Mouse (Mus musculus): ENCODE data around the gene AI597479. TPM values are rescaled to one million over a fixed set of nuclear protein-coding genes. Genes with fewer than 3 reads are reported as not detected.
"Not testable (repeated sequence)": the region's sequence is repeated elsewhere in the genome, so short reads cannot be mapped to it uniquely, and the experiment has no call there.

The AI597479 gene
- total and polyA plus RNA-seq, 2 experiments from 2014 or later: 37.0 to 45.7 TPM

DNA sequence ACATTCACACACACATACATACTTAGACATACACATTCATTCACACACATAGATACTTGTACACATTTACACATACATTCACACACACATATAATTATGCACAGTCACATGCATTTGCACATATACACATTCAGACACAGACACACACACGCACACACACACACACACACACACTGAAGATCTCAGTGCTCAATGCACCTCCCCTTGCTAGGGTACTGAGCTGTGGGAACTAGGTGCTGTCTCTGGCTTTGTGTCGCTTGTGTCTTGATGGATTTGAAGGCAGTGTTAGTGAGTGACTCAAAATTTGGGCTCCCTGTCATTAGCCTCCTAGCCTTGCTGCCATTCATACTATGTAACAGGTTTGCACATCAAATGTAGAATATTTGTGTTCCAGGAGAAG, 24.1 kb downstream of the AI597479 start:
- no peaks in the 10 kb centered on the region for H3K27me3 ChIP-seq (ENCODE audit: insufficient read depth, low read length)
- WGBS: 92% methylated on average over 2 of the region's 2 CpGs
- H3K4me1 ChIP-seq (ENCODE audit: insufficient read depth): no peaks in the 10 kb centered on the region
- no peak for ATAC-seq
- no peak for DNase-seq
- TF ChIP-seq CTCF (IDR thresholded peaks at IDR 0.05; ENCODE audit: low read depth): no peak
- H3K36me3 ChIP-seq (ENCODE audit: insufficient read depth): peaks cover 13% of the 10 kb centered on the region
- H3K9ac ChIP-seq: no peak overlapping the region
- H3K9me3 ChIP-seq (ENCODE audit: low read length): no peaks in the 10 kb centered on the region
- H3K27ac ChIP-seq (ENCODE audit: low read depth, low read length): no peak overlapping the region
- H3K4me2 ChIP-seq (ENCODE audit: low read depth): no peak overlapping the region
- H3K4me3 ChIP-seq (ENCODE audit: low read depth, low read length): no peak overlapping the region

DNA sequence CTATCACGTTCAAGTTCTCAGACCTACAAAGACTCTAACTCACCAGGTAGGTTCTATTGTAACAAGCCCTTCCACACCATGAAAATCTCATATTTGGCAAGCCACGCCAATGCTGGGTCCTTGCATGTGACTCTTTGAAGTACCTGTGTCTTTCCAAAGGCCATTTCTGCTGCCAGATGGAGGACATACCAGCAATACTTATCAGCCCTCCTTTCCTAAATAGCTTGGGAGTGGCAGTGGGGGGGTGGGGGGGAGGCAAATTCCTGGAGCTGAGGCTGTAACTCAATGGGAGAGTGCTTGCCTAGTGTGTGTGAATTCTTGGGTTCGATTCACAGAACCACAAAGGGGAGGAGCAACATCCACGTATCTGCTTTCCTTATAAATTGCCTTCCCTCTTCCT, 26.2 kb downstream of the AI597479 start:
- H3K27ac ChIP-seq (ENCODE audit: low read depth, low read length): no peak overlapping the region
- ATAC-seq: no peak
- H3K27me3 ChIP-seq (ENCODE audit: insufficient read depth, low read length): no peaks in the 10 kb centered on the region
- H3K9me3 ChIP-seq (ENCODE audit: low read length): no peaks in the 10 kb centered on the region
- H3K9ac ChIP-seq: no peak overlapping the region
- no peaks in the 10 kb centered on the region for H3K4me1 ChIP-seq (ENCODE audit: insufficient read depth)
- H3K4me3 ChIP-seq (ENCODE audit: low read depth, low read length): no peak overlapping the region
- DNase-seq: no peak
- no peak overlapping the region for H3K4me2 ChIP-seq (ENCODE audit: low read depth)
- TF ChIP-seq CTCF (IDR thresholded peaks at IDR 0.05; ENCODE audit: low read depth): no peak
- WGBS: 87% methylated on average over 4 of the region's 4 CpGs
- peaks cover 14% of the 10 kb centered on the region; the same call in 1 of the 2 replicates for H3K36me3 ChIP-seq (ENCODE audit: insufficient read depth)

DNA sequence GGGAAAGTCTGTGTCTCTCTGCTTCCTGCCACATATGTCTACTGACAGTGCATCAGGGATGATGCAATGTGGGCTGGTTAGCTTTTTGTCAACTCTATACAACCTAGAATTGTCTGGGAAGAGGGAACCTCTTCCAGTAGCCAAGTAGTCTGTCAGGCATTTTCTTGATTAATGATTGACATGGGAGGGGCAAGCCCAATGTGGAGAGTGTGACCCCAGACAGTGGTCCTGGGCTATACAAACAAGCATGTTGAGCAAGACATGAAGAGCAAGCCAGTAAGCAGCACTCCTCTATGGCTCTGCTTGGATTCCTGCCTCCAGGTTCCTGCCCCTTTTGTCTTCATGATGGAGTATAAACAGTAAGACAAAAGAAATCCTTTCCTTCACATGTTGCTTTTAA, 28.7 kb downstream of the AI597479 start:
- Histone ChIP-seq H3K4me2 (ENCODE audit: low read depth) (no peak overlapping the region), H3K27ac (ENCODE audit: low read depth, low read length) (no peak overlapping the region), H3K9ac (no peak overlapping the region), H3K4me3 (ENCODE audit: low read depth, low read length) (no peak overlapping the region), H3K27me3 (ENCODE audit: insufficient read depth, low read length) (no peaks in the 10 kb centered on the region), H3K4me1 (ENCODE audit: insufficient read depth) (no peaks in the 10 kb centered on the region), H3K36me3 (ENCODE audit: insufficient read depth) (peaks cover 14% of the 10 kb centered on the region; the same call in 1 of the 2 replicates), H3K9me3 (ENCODE audit: low read length) (no peaks in the 10 kb centered on the region)
- ATAC-seq: no peak
- DNase-seq: no peak
- TF ChIP-seq CTCF (IDR thresholded peaks at IDR 0.05; ENCODE audit: low read depth): no peak

DNA sequence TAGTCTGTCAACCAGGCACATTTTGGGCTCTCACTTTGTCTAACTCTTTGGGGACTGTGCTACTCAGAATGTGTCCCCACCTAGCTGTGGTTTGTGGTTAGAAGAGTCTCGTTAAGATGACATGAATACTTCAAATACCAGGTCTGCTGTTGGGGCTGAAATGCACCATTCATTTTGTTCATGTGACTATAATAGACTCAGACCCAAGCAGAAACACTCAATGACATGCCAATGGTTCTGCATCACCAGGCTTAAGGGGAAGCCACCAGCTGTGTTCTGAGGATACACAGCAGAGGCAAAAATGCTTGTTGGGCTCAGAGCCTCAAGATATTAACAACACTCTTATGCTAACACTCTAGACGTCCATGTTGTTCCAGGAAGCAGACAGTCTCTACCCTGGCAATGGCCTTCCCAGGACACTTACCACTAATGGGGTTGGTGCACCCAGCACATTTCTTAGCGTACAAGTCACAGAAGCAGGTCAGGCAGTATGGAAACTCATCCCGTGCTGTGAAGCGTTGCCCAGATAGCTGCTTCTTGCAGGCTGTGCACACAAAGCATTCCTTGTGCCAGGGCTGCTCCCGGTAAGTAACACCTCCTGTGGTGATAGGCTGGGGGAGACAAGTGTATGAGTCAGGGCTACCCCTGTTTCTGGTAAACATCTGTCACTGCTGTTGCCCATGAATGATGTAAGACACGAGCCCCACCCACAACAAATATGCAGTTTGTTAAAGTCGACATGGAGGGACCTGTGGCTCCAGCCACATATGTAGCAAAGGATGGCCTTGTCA, 29.5 kb downstream of the AI597479 start:
- 65% methylated on average over 8 of the region's 8 CpGs for WGBS
- no peak overlapping the region for H3K27ac ChIP-seq (ENCODE audit: low read depth, low read length)
- TF ChIP-seq CTCF (IDR thresholded peaks at IDR 0.05; ENCODE audit: low read depth): no peak

DNA sequence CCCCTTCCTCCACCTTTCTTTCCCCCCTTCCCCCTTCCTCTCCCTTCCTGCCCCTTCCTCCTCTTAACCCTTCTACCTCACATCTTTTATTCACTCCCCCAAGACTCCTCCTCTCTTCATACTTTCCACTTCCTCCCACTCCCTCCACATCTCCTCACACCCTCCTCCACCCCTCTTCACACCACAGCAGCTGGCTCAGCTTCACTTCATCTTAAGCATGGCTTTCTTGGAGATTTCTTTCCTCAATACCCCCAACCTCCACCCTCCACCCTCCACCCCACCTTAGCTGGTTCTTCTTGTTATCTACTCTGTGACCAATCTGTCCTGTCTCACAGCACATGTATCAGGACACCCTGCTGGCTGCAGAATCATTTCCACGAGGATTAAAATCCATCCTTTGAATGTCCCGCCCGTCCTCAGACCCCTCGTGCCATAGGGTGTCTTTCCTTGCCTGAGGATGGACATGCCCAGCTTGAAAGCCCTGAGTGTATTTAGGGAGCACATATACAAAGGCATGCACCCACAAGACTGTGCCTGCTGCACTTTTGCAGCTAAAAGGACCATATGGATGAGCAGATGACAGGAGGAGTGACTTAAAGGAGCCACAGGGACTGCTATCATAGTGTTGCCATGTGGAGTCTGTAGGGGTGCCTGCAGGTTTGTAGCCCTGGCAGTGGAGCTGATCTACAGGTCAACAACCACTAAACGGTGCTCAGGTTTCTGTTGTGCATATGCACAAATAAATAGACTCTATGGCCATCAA, 31.9 kb downstream of the AI597479 start:
- no peak; the same call in 1 of the 2 replicates for ATAC-seq
- no peak for TF ChIP-seq CTCF (IDR thresholded peaks at IDR 0.05; ENCODE audit: low read depth)
- no peaks in the 10 kb centered on the region for H3K9me3 ChIP-seq (ENCODE audit: low read length)
- H3K36me3 ChIP-seq (ENCODE audit: insufficient read depth): peaks cover 8% of the 10 kb centered on the region; the same call in 1 of the 2 replicates
- no peak overlapping the region for H3K9ac ChIP-seq
- H3K4me3 ChIP-seq (ENCODE audit: low read depth, low read length): no peak overlapping the region
- peak; percentile 26 for DNase-seq
- no peak overlapping the region for H3K27ac ChIP-seq (ENCODE audit: low read depth, low read length)
- no peaks in the 10 kb centered on the region for H3K4me1 ChIP-seq (ENCODE audit: insufficient read depth)
- no peaks in the 10 kb centered on the region for H3K27me3 ChIP-seq (ENCODE audit: insufficient read depth, low read length)
- H3K4me2 ChIP-seq (ENCODE audit: low read depth): no peak overlapping the region
- WGBS: 73% methylated on average over 5 of the region's 5 CpGs

More for the DNA sequence above, 29.5 kb downstream of the AI597479 start:
- Histone ChIP-seq H3K36me3 (ENCODE audit: insufficient read depth) (peaks cover 14% of the 10 kb centered on the region; the same call in 1 of the 2 replicates), H3K9me3 (ENCODE audit: low read length) (no peaks in the 10 kb centered on the region), H3K4me1 (ENCODE audit: insufficient read depth) (no peaks in the 10 kb centered on the region), H3K4me3 (ENCODE audit: low read depth, low read length) (no peak overlapping the region), H3K4me2 (ENCODE audit: low read depth) (no peak overlapping the region), H3K27me3 (ENCODE audit: insufficient read depth, low read length) (no peaks in the 10 kb centered on the region), H3K9ac (no peak overlapping the region)
- no peak for DNase-seq
- no peak; the same call in 1 of the 2 replicates for ATAC-seq

DNA sequence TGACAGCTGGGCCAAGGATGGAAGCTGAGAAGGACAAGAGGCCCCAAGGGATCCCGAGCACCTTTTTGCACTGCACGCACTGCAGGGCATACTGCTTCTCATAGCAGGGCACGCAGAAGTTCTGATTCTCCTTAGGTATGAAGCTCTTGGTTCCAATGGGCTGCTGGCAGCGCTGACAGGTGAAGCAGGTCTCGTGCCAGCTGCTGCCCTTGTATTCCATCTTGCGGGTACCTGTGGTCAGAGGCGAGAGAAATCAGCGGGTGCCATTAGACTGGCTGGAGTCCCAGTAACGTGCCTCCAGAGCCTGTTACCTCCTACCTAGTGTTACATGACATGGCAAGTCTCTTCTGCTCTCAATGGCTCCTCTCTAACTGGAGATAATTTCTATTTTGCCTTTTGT, 33.1 kb downstream of the AI597479 start:
- no peak for ATAC-seq
- 89% methylated on average over 9 of the region's 9 CpGs for WGBS
- Histone ChIP-seq H3K9me3 (ENCODE audit: low read length) (no peaks in the 10 kb centered on the region), H3K36me3 (ENCODE audit: insufficient read depth) (peaks cover 8% of the 10 kb centered on the region; the same call in 1 of the 2 replicates), H3K27me3 (ENCODE audit: insufficient read depth, low read length) (no peaks in the 10 kb centered on the region), H3K4me3 (ENCODE audit: low read depth, low read length) (no peak overlapping the region), H3K9ac (no peak overlapping the region), H3K4me2 (ENCODE audit: low read depth) (no peak overlapping the region), H3K4me1 (ENCODE audit: insufficient read depth) (no peaks in the 10 kb centered on the region), H3K27ac (ENCODE audit: low read depth, low read length) (no peak overlapping the region)
- no peak for DNase-seq
- TF ChIP-seq CTCF (IDR thresholded peaks at IDR 0.05; ENCODE audit: low read depth): no peak

DNA sequence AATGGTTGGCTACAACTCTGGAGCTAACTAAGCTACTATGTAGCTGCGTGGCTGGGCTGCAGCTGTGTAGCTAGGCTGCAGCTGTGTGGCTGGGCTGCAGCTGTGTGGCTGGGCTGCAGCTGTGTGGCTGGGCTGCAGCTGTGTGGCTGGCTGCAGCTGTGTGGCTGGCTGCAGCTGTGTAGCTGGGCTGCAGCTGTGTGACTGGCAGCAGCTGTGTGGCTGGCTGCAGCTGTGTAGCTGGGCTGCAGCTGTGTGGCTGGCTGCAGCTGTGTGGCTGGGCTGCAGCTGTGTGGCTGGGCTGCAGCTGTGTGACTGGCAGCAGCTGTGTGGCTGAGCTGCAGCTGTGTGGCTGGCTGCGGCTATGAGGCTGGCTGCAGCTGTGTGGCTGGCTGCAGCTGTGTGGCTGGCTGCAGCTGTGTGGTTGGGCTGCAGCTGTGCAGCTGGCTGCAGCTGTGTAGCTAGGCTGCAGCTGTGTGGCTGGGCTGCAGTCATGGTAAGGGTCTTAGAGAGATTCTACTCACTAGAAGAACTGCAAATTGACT, 38.0 kb downstream of the AI597479 start:
- not testable (repeated sequence) for H3K9ac ChIP-seq; H3K36me3 ChIP-seq (ENCODE audit: insufficient read depth); H3K4me3 ChIP-seq (ENCODE audit: low read depth, low read length); DNase-seq; H3K4me2 ChIP-seq (ENCODE audit: low read depth); H3K9me3 ChIP-seq (ENCODE audit: low read length); H3K27me3 ChIP-seq (ENCODE audit: insufficient read depth, low read length); H3K4me1 ChIP-seq (ENCODE audit: insufficient read depth)
- peak overlapping the region; percentile 74 for H3K27ac ChIP-seq (ENCODE audit: low read depth, low read length)
- 0 out of 2 replicates have a peak, but pooled peaks have one; percentile 10 for ATAC-seq
- 71% methylated on average over 2 of the region's 2 CpGs for WGBS

All from forebrain, postnatal 0 days (tissue).